Mouse (Mus musculus): ENCODE results near the gene Cnnm1.

The Cnnm1 gene

GRCm38 (mm10) chr19:43440112-43440737 lies at the start of gene Cnnm1:
TSS of gene Cnnm1 (plus strand) at chr19:43440436.
- peak; percentile 9 to 45 for DNase-seq (ENCODE audit: low spot score in 2 of 2)

- no peak for DNase-seq (ENCODE audit: low spot score in 2 of 2)
Measured at GRCm38 (mm10) chr19:43396327-43396726, 43.9 kb upstream of the Cnnm1 start.

- DNase-seq (ENCODE audit: low spot score in 2 of 2): no peak
Measured at GRCm38 (mm10) chr19:43407181-43407580, 33.1 kb upstream of the Cnnm1 start.

GRCm38 (mm10) chr19:43415565-43415964 lies 24.7 kb upstream of the Cnnm1 start:
- no peak for DNase-seq (ENCODE audit: low spot score in 2 of 2)

GRCm38 (mm10) chr19:43420506-43420905 lies 19.7 kb upstream of the Cnnm1 start:
- no peak for DNase-seq (ENCODE audit: low spot score in 2 of 2)

GRCm38 (mm10) chr19:43424082-43424481 lies 16.2 kb upstream of the Cnnm1 start:
- DNase-seq (ENCODE audit: low spot score in 2 of 2): no peak

- no peak for DNase-seq (ENCODE audit: low spot score in 2 of 2)
Measured at GRCm38 (mm10) chr19:43427446-43428224, 12.6 kb upstream of the Cnnm1 start.

GRCm38 (mm10) chr19:43439246-43439645 lies 990 bp upstream of the Cnnm1 start:
- DNase-seq (ENCODE audit: low spot score in 2 of 2): no peak

GRCm38 (mm10) chr19:43440768-43441660 lies 778 bp downstream of the Cnnm1 start:
- peak; percentile 2 to 23 for DNase-seq (ENCODE audit: low spot score in 2 of 2)

GRCm38 (mm10) chr19:43441661-43441990 lies 1.4 kb downstream of the Cnnm1 start:
- DNase-seq (ENCODE audit: low spot score in 2 of 2): no peak

GRCm38 (mm10) chr19:43442269-43442668 lies 2.0 kb downstream of the Cnnm1 start:
- no peak for DNase-seq (ENCODE audit: low spot score in 2 of 2)

- no peak for DNase-seq (ENCODE audit: low spot score in 2 of 2)
Measured at GRCm38 (mm10) chr19:43442906-43443305, 2.7 kb downstream of the Cnnm1 start.

- no peak for DNase-seq (ENCODE audit: low spot score in 2 of 2)
Measured at GRCm38 (mm10) chr19:43444636-43445205, 4.5 kb downstream of the Cnnm1 start.

GRCm38 (mm10) chr19:43451563-43451962 lies 11.3 kb downstream of the Cnnm1 start:
- DNase-seq (ENCODE audit: low spot score in 2 of 2): no peak

GRCm38 (mm10) chr19:43452176-43452575 lies 11.9 kb downstream of the Cnnm1 start:
- DNase-seq (ENCODE audit: low spot score in 2 of 2): no peak

- no peak for DNase-seq (ENCODE audit: low spot score in 2 of 2)
Measured at GRCm38 (mm10) chr19:43453025-43453424, 12.8 kb downstream of the Cnnm1 start.

- no peak for DNase-seq (ENCODE audit: low spot score in 2 of 2)
Measured at GRCm38 (mm10) chr19:43459948-43460347, 19.7 kb downstream of the Cnnm1 start.

- DNase-seq (ENCODE audit: low spot score in 2 of 2): no peak
Measured at GRCm38 (mm10) chr19:43460481-43460880, 20.2 kb downstream of the Cnnm1 start.

GRCm38 (mm10) chr19:43462141-43462540 lies 21.9 kb downstream of the Cnnm1 start:
- no peak for DNase-seq (ENCODE audit: low spot score in 2 of 2)

- no peak for DNase-seq (ENCODE audit: low spot score in 2 of 2)
Measured at GRCm38 (mm10) chr19:43463546-43464293, 23.5 kb downstream of the Cnnm1 start.

- no peak for DNase-seq (ENCODE audit: low spot score in 2 of 2)
Measured at GRCm38 (mm10) chr19:43464294-43464687, 24.1 kb downstream of the Cnnm1 start.
